Mouse (Mus musculus) left cerebral cortex, postnatal 36 days (tissue): Measurements from ENCODE around the gene Srsf3. TPM values are rescaled to one million over a fixed set of nuclear protein-coding genes. Genes with fewer than 3 reads are reported as not detected.
"Not testable (repeated sequence)": the region's sequence is repeated elsewhere in the genome, so short reads cannot be mapped to it uniquely, and the experiment has no call there.

ENCODE experiments used
- DNase-seq, 2 experiments: peaks; one replicate each; pipeline ENCODE4 v3.0.0; 2021 to 2022; ENCODE audit warnings: low spot score in 2 of 2, mixed read lengths in 1 of 2
- intact Hi-C: fragments of 180-260 bp; cut with DNase I; formaldehyde crosslinking; loops from one replicate; pipeline ENCODE4 v1.15.1; 2025
- total RNA-seq, 2 experiments: library from RNA; stranded (reverse); gene quantifications; 2 replicates each; pipeline ENCODE4 v1.2.3; 2021

Srsf3 gene
- total RNA-seq, 2 experiments from 2014 or later = 101 to 118 TPM

DNA sequence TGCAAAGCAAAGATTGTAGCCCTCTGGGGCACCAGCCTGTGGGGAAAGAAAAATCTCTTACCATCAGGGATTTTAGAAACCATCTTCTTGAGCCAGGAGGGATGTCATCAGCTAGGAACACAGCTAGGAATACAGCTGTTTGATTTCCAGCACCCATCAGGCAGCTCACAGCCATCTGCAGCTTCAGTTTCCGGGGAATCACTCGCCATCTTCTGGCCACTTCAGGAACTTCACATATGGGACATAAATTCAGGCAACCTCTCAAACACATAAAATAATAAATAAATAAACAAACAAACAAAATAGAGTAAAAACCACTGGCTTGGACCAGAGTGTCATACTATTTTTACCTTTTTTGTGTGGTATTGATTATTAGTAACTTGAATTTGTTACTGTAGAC lies 16.8 kb upstream of the Srsf3 start:
- intact Hi-C loops = no loop called here
- no peak for DNase-seq

DNA sequence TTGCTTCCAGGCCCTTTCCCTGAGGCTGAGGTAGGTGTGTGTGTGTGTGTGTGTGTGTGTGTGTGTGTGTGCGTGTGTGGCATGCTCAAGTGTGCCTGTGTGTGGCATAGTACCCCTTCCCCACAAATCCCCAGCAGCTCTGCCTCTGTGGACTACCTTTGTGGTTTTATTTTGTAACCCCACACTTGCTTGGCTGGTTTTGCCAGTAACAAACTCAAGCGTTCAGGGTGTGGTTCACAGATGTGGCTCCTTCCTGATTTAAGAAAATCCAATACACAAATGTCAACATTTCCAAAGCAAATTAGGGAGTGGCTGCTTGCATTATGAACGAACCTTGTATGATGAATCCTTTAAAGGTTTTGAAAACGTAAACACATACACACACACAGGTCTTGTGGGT lies 15.7 kb upstream of the Srsf3 start:
- intact Hi-C loops = no loop called here

DNA sequence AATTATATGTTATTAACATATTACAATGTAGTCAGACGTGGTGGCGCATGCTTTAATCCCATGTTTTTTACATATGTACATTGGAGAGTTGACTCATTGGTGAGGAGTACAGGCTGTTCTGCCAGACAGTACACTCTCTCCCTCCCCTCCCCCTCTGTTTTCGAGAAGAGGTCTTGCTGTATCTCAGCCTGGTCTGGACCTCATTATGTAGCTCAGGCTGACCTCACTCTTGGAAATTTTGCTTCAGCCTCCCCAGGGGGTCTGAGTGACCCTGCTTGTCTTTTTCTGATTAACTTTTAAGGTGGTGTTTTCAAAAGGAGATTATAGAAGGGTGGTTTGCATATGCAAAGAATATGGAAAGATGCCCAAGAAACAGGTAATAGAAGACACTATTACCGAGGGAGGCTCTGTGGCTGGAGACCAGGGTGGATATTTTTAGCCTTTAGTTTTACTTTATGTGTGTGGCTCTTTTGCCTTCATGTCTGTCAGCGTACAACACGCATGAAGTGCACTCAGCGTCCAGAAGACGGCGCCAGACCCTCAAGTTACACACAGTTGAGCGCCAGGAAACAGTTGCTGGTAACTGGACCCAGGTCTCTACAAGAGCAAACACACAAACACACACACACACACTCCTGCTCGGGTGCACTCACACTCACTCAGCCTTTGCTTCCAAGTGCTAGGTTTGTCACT lies 14.0 kb upstream of the Srsf3 start:
- intact Hi-C loops = no loop called here
- DNase-seq = no peak

More for the DNA sequence above, 15.7 kb upstream of the Srsf3 start:
- DNase-seq = no peak

DNA sequence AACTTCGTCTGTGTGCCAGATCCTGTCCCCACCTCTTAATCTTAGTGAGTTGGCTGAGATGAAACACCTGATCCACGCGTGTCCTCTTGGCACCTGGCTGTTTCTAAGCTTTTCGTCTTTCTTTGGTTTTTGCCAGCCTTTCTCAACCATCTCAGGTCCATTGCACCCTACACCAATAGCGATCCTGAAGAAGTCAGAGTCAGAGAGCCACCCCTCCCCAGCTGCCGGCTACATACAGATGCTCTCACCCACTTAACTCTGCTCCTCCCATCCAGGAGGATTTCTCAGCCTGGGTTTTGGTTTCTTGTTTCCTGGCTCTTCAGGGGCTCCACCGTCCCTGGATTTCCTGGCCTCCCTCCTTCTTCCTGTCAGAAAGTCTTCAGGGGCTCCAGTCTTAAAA lies 13.0 kb upstream of the Srsf3 start:
- intact Hi-C loops = no loop called here
- no peak for DNase-seq

DNA sequence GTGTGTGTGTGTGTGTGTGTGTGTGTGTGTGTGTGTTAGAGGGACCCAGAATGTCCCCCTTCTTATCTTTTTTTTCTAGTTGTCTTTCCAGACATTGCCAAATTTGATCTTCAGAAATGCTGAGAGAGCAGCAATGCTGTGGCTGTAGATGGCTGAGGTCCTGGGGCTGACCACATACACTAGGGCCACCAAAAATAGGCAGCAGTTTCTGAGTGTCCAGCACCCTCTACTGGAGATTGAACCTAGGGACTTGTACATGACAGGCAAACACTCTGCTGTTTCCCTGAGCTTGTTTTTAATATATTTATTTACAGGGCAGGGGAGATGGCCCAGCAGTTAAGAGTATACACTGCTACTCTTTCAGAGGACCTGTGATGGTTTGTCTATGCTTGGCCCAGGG lies 12.0 kb upstream of the Srsf3 start:
- intact Hi-C loops = no loop called here
- no peak for DNase-seq

DNA sequence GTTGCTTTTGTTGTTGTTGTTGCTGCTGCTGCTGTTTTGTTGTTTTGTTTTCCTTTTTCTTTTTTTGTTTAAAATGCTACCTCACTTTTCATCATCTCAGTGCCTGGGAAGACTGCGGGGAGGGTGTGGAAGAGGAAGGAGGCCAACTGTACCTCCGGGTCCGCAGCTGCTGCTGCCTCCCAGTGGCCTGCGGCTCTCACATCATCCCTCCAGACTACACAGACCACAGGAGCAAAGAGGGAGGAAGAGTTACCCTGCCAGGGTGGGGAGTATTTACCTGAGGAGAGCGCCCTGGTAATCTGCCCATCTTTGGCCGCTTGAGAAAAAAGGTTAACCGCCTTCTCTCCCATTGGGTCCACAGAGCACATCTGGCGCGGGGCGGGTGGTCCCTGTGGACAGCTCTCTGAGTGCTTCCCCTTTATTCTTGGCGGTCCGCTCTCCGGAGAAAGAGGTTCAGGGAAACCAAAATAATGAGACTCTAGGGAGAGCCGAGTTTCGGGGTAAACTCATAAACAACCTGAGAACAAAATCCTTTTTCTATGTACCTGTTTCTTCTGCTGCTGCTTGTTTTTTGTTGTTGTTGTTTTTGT lies 10.1 kb upstream of the Srsf3 start:
- intact Hi-C loops = no loop called here

DNA sequence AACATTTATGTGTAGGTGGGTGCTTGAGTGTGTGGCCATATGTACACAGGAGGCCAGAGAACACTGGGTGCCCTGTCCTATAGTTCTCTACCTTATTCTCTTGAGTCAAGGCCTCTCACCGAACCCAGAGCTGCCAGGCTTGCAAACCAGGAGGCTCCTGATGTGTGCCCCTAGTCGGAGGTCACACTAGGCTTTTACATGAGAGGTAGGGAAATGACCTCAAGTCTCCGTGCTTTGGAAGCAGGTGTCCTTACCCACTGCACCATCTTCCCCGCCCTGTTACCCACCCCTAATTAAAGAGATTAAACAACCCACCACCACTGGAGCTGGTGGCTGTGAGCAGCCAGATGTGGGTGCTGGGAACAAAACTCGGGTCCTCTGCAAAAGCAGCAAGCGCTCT lies 9.1 kb upstream of the Srsf3 start:
- intact Hi-C loops = no loop called here
- no peak for DNase-seq

More for the DNA sequence above, 10.1 kb upstream of the Srsf3 start:
- no peak for DNase-seq

DNA sequence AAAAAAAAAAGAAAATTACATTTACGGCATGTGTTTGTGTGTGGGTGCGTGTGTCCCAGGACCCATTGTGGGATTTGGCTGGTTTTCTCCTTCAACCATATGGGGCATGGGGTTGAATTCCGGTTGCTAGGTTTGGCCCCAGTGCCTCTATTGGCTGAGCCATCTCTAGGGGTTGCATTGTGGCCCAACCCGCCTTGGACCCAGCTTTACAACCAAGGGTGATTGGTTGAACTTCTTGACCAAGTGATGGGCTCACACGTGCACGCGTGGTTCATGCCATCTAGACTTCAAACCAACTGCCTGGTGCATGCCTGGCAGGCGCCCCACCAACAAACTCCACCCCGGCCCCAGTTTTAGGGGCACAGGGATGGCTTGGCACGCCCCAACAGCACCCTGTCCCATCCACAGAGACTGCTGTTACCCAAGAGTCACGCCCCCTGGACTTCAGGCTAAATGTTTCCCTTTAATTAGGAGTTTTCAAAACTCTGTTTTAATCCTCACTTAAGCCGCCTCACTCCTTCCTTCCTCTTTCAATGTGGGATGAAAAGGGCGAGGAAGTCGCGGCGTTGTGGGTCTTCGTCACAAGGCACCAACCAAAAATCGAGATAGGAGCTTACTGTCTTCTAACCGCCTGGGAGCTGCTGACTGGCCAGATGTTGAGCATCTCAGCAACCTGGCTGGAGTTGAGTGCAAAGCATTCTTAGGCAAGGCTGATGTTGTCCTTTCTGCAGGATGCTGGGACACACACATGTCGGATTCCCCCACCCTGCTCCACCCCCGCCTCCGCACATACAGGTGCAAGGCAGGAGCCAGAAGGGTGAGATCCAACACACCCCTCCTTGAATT lies 8.2 kb upstream of the Srsf3 start:
- intact Hi-C loops = no loop called here
- DNase-seq = no peak

DNA sequence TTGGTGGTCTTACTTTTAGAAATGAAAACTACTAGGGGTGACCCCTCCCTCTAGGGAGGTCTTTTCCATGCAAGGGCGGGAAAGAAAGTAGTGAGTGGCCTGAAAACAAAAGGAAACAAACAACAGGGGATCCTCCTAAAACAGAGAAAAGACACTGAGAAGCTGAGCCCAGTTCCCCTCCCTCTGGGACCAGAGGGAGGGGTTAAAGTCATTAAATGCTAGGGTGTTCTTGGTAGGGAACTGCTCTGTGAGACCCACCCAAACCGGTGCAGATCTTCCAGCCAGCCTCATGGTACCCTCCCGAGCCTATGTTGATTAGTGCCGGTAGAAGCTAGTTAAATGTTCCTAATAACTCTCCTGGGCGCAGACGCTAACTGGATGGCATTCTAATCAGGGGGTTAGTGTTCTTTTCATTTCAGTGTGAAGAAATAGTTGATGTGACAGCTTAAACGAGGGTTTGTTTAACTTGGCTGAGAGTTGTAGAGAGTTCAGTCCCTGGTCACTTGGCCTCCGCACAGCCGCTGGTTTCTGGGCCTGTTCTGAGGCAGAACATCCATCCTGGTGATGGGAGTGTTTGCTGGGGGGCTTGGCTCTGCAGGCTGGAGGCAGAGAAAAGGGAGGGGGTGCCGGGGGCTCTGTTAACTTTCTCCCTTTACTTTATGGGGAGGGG lies 7.4 kb upstream of the Srsf3 start:
- intact Hi-C loops = no loop called here
- no peak for DNase-seq

DNA sequence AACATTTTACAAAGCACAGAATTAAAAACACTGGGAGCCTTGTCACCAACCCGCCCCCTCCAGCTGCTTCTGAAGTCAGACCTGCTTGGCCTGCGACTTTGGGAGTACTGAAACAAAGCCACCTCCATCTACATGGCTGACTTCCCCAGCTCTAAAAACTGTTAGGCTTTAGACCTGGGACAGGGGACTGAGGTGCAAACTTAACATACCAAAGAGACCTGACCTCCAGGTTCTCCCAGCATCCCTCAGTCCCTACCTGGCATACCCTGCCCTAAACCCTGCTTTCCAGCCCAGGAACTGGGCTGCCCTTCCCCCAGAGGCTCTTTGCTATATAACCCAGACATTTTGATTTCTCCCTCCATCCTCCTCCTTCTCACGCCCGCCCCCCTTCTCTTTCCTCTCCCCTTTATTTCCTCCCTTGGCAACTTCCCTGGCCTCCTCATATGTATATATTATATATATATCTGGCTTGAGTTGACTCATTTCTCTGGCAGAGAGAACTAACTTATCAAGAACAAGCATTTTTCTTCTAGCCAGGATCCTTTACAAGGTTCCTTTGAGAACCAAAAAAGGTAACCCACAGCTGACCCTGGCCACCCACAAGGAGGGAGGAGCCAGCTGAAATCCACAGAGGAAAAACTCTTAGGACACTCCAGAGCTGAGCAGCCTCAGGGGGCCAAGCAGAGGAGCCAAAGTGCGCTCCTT lies 5.6 kb upstream of the Srsf3 start:
- no peak for DNase-seq
- intact Hi-C loops = no loop called here

DNA sequence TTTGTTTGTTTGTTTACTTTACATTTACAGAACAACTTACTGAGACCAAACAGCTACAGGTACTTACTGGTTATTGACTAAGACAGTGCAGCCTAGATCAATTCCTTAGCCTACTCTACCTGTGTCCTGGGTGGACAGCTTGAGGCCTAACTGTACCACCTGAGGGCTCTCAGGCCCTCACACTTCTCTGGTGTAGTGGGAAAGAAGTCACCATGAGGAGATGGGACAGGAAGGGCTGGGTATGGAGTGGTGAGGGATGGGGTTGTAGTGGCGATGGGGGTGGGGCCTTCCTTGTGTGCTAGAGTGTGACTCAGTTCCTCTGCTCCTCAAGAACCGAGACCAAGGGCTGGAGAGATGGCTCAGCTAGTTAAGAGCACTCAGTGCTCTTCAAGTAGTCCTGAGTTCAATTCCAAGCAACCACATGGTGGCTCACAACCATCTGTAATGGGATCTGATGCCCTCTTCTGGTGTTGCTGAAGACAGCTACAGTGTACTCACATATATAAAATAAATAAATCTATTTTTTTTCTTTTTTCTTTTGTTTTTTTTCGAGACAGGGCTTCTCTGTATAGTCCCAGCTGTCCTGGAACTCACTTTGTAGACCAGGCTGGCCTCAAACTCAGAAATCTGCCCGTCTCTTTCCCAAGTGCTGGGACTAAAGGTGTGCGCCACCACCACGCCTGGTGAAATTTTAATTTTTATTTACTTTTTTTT lies 1.9 kb upstream of the Srsf3 start:
- DNase-seq = no peak
- intact Hi-C loops = no loop called here

DNA sequence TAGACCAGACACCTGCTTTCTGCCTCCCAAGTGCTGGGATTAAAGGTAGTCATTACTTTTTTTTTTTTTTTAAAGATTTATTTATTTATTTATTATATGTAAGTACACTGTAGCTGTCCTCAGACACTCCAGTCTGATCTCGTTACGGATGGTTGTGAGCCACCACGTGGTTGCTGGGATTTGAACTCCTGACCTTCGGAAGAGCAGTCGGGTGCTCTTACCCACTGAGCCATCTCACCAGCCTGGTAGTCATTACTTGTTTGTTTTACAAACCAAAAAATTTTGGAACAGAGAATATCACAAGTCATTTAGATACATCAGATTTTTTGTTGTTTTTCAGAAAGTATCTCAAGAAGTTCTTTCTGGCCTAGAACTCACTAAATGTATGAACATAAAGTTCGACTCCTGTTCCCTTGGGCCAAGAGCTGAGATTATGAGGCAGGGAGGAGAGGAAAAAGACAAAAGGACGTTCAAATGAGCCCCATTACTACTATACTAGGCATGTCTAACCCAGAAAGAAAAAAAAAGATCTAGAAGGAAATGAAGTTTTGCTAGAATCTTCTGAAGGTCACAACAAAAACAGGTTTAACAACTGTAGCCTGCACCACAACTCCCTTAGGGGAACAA lies 1.2 kb upstream of the Srsf3 start:
- intact Hi-C loops, DNase-seq: not testable (repeated sequence)

DNA sequence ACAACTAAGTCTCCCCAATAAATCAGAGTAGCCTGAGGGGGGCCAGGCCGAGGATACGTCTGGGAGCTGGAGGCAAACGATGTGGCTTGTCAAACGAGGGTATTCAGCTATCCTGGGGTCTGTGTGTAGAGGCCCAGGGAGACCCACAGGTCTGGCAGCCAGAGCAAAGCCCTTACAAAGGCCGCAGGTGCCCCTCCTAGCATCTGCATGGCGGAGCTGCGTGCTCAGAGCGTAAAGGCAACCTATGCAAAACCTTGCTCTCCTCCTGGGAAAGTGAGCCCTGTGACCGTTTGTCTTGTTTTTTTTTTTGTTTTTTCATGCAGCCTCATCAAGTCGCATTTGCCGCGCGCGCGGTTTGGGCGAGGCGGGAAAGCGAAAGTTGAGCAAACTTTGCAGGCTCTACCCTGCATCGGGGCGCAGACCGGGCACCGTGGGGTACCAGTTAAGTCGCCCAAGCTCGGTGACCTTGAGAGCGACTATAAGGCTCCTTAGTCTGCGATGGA lies 606 bp upstream of the Srsf3 start:
- no peak for DNase-seq
- intact Hi-C loops = loop anchor here (2.0 kb wide), 1 partner anchor 79 kb away; no protein-coding TSS in a partner anchor

DNA sequence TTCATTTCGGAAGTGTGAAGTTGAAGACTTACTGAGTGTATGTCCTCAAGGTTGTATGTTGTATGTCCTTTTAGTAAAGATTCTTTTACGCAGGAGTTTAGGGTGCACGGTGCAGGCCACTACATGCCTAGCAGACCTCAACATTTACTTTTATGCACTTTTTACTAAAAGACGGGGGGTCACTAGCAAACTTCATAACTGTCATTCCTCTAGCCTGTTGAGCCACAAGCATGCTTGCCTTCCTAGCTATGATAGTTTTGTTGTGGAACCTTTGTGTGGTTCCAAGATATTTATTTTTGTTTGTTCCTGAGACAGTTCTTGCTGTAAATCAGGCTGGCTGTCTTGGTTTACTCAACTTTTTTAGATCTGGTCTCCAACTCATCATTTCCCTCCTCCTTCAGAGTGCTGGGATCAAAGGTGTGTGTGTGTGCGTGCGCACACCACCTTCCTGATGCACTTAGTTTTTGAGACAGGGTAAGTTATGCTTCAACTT lies 1.2 kb downstream of the Srsf3 start:
- intact Hi-C loops = loop anchor here (2.0 kb wide), 1 partner anchor 81 kb away; no protein-coding TSS in a partner anchor
- no peak for DNase-seq

DNA sequence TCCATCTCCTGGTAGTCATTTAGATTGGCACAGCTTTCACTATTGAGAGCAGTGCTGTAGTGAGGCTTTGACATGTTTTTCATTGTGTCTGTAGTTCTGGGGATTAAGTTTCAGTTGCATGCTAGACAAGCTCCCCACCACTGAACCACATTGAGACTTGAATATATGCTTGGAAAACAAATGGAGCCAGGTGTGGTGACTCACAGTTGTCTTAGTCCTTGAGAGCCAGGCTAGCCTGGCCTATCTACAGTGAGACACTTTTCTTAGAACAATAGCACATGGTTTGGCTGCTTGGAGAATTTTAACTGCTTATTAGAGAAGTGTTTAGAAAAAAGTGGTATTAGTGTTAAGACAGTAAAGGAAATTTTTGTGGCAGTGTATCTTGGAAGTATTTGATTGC lies 1.8 kb downstream of the Srsf3 start:
- intact Hi-C loops = no loop called here
- DNase-seq = no peak

DNA sequence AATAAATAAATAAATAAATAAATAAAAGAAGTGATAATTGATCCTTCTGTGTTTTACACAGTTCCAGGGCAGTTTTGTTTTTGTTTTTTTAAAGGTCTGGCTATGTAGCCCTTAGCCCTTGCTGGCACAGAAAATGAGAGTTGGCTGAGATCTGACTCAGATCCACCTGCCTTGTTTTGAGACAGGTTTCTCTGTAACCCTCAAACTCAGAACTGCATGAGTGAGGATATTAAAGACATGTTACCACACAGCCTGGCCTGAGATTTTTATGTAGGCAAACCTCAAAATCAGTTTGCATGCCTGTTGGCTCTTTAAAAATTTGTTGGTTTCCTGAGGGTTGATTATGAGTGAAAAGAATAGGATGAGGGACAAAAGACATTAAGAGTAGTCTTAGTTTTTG lies 3.1 kb downstream of the Srsf3 start:
- intact Hi-C loops = no loop called here

DNA sequence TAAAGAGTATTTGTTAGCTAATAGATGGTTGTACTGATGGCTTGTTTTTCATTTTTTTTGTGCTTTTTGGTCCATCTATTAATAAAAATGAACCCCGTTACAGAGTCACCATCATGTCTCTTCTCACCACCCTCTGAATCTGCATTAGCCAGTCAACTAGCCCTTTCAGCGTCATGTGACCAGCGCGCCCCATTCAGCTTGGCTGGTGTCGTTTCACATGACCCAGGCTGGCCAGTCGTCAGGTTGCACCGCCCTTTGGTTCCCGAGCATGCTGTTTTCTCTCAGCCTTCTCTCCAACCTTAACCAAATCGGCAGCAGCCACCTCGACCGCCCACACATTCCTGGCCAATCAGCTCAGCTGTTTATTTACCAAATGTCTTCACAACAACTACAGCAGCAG lies 6.9 kb downstream of the Srsf3 start:
- intact Hi-C loops = no loop called here
- no peak for DNase-seq

More for the DNA sequence above, 3.1 kb downstream of the Srsf3 start:
- DNase-seq = no peak

DNA sequence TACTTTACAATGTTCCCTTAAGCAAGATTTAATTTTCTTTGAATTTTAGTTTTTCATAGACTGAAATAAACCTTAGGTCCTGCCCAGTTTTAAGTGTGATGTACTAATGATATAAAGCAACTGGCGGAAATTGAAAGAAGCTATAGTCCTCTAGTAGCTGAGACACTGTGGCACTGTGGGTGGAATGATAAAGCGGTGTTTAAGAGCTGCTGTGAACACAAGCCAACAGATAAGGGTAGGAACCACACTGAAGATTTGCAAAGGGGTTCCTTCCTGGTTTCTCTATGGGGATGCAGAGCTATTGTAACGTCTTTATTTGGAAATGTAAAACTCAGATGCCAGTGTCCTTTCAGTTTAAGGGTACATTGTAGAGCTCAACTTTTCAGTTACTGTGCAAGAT lies 9.2 kb downstream of the Srsf3 start:
- intact Hi-C loops, DNase-seq: not testable (repeated sequence)
